Mouse (Mus musculus): ENCODE results near the gene Trap1. TPM values are rescaled to one million over a fixed set of nuclear protein-coding genes. Genes with fewer than 3 reads are reported as not detected.
"Not testable (repeated sequence)": the region's sequence is repeated elsewhere in the genome, so short reads cannot be mapped to it uniquely, and the experiment has no call there.

Trap1 gene
- 10 to 100 TPM; 72.4 to 73.2 TPM for total RNA-seq (2021)

DNA sequence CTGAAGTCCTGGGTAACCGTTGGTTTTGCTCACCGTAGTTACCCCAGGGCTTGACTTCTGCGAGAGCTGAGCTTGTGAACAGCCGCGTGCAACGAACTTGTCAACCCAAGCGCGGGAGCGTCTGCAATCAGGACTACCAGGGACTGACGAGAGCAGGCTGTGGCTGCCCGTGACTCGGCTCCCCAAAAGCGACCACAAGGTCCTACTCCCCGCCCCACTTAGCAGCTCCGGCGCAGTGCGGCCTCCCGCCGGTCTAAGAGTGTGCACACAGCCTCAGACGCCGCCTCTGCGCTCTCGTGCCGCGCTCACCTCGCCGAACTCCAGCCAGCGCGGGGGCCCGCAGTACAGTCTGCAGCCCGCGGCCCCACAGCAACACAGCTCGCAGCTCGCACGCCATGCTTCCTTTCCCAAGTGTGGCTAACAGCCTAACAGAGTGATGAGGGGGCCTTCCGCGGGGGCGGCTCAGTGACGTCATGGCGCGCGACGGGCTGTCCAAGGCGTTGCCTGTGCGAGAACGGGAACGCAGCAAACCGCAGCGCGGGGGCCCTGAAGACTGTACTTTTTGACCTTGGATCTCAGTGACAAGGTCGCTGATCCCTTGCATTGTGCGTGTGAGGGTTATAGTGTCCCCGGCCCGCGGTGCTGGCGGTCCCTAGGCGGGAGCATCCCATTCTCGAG lies at the start of gene Trap1:
Gene Trap1 (minus strand): TSS at position 444 of the 678 bp plus-strand sequence.
- DNase-seq: peak; percentile 94 to 95

DNA sequence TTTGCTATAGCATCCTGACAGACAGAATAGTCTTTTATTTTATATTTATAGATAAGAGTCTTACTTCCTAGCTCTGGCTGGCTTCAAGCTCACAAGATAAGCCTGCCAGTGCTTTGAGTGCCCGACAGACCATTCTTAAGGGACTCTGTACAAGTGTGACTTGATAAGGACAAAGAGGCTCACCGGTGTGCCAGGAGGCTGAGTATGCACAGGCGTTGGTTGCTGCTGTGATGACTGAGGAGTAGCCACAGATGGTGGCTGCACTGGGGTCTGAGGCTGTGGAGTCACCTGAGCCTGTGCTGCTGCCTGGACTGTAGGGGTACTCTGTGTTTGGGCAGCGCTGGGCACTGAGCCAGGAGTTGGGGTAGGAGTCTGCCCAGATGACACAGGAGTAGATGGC lies 39.4 kb upstream of the Trap1 start:
- no peak for DNase-seq

DNA sequence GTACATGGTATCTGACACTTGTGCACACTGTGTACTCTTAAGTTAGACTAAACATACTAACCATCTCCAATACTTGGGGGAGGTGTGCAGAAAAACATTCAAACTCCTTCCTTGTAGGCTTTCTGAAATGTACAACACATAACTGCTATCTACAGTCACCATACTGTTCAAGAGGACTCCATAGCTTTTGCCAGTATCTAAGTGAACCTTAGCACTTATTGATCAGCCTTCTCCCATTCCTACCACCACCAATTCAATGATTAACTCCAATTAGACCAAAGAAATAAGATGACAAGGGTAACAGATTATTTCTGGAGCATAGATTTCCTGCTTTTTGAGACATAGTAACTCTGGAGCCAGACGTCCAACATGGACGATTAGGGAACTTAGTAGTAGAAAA lies 22.7 kb upstream of the Trap1 start:
- DNase-seq: no peak

DNA sequence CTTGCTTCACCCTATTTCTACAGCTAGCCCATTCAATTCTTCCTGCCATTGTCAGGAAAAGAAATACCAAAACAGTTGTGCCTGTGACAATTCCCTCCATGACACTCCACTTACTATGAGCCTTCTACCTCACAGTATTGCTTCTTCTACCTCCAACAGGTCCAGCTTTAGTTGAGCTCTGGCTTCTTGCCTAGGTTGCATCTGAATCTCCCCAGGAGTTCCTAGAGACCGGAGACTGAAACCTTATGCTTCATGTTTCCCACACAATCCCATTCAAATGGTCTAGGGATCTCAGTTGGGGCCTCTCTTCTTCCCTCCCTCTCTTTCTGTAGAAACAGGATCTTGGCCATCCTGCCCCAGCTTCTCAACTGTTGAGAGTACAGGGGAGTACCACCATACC lies 19.9 kb upstream of the Trap1 start:
- no peak for DNase-seq

DNA sequence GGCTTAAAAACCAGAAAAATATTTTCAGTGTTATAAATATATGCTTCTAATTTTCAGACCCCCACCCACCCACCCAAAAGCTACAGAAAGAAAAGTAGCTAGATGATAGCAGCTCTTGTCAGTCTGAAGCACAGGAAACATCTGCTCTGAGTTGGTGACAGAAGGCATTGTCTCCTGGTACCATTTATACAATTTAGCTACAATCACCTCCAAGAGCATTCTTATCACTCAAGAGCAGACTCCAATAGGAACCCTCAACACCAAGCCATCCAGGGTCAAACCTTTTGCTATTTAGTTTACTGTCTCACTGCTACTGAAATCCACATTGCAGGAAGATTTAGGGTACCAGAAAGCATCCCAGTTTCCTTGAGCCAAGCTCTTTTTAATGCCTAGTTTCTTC lies 19.3 kb upstream of the Trap1 start:
- no peak for DNase-seq

DNA sequence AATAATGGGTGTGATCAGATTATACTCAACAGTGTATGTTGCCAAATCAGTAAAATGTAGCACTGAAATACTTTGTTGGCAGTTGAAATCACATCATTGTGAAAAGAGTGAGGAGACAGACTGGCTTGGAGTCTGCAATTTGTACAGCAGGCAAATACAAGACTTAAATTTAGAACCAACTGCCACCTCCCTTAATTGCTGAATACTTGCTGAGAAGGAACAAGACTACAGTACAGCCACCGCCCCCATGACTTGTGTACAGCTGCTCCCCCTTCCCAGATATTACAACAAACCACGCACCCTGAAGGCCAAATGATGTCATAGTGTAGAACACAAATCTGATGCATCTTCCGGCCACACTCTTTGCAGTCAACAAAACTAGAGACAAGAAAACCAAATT lies 18.5 kb upstream of the Trap1 start:
- peak; percentile 25 to 35 for DNase-seq

DNA sequence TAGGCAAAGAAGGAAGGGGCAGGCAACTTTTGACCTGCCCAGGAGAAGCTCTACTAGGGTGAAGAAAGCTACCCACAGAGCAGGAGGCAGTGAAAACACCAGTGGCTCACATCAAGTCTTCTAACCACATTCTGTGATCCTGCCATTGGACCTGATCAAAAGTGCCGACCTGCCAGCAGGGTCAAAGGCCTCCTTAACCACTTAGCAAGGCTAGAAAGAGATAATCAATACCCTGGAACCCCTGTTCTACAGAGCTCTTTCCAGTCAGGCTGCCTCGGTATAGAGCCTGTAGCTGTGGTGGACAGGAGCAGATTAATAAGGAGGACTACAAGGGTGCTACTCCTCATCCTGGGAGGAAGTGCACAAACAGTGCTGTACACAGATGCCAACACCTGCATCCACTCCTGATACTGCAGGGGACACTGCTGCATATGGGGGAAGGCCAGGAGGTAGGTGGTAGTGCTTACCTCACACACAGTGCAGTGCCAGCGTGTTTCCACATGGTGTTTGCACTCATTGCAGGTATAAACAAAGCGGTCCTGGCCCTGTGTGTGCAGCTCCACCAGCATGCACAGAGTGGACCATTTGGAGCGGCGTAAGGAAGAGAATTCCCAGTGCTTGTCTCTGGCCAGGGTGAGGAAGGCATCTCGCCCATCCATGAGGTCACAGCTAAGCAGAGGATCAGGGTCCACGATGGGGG lies 9.7 kb upstream of the Trap1 start:
- no peak for DNase-seq

DNA sequence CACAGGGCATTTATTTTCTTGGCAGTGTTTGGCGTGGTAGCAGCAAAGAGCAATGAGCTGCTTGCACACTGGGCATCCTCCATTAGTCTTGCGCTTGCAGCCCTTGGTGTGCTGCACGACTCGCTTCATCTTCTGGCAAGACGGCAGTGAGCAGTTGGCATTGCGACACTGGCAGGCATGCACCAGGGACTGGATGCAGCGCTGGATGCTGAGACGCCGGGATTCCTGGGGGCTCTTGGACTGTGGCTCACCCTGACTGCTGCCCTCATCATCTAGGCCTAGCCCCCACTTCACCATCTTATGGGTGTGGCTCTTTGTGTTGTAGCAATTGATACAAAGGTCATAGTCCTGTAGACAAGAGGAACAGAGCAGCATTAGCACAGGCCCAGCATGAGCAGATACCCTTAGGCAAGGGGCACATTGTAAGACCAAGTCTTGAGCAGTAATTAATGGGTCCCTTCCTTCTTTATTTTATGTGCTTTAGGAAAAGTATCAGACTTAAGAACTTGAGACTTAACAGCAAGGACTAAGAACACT lies 8.3 kb upstream of the Trap1 start:
- DNase-seq: no peak

DNA sequence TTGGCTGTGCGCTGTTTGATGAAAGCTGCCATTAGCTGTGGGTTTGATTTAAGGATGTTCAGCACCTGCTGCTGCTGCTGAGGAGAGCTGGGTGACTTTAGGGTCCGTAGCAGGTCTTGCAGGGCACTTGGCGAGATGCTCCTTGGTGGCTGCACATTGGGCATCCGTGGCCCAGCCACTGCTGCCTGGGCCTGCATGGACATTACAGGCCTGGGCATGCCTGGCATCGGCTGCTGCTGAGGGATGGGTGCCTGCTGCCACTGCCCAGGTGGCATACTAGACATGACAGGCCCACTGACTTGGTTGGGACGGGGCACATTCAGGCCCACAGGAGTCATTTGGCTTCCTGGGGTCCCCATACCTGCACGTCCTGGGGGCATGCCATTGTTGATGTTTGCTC lies 7.4 kb upstream of the Trap1 start:
- no peak for DNase-seq

DNA sequence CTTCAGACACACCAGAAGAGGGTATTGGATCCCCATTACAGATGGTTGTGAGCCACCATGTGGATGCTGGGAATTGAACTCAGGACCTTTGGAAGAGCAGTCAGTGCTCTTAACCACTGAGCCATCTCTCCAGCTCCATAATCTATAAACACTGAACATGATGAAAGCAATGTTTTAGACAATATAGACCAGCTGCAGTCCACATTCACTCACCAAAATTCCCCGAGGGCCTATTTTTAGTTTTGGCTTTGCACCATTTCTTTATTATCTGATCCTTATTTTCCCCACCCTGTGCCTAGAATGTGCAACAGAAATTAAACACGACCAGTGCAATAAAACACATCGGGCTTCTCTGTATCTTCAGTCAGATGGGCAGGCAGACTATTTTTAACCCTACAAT lies 2.8 kb upstream of the Trap1 start:
- DNase-seq: not testable (repeated sequence)

DNA sequence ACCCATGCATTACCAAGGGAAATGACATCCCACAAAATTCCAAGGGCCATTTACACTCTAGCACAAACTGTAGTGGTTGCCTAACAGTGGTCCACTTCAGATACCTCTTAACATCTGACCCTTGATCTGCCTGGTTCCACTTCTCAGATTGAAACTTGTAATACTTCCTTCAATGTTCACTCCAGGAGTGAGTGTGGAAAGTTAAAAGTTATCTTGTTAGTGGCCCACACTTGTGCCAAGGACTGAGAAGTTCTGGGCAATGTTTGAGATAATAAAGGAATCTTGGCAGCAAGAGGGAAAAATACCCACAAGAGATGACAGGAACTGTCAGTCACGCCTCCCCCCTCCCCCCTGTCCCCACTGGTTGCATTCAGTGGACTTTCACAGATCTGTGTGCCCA lies 2.0 kb upstream of the Trap1 start:
- no peak for DNase-seq

DNA sequence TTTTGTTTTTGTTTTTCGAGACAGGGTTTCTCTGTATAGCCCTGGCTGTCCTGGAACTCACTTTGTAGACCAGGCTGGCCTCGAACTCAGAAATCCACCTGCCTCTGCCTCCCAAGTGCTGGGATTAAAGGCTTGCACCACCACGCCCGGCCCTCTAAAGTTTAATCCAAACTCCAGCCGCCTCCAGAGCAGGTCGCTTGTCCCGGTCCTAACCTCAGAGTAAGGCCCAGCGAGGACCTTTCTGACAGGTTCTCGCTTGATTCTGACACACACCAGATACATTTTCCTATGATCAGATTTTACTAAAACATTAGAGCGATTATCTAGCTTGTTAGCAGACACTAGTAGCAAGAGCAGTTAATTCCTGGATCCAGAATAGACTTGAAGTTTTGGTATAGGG lies 675 bp upstream of the Trap1 start:
- not testable (repeated sequence) for DNase-seq

DNA sequence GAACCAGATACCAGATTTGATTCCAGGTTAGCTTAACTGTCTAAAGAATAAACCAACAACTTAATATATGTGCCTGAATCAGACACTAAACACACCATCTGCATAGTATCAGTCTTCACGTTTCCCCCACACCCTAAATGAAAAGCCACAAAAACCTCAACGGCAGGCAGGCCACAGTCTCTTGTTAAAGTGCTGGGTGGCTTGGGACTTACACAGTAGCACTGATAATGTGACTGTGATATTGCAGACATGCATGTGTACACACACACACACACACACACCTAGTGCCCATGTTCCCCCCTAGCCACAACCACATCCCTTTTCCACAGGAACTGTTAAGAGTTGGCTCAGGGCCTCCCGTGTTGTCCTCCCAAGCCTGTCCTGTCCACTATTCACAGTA lies 2.8 kb downstream of the Trap1 start:
- no peak for DNase-seq

DNA sequence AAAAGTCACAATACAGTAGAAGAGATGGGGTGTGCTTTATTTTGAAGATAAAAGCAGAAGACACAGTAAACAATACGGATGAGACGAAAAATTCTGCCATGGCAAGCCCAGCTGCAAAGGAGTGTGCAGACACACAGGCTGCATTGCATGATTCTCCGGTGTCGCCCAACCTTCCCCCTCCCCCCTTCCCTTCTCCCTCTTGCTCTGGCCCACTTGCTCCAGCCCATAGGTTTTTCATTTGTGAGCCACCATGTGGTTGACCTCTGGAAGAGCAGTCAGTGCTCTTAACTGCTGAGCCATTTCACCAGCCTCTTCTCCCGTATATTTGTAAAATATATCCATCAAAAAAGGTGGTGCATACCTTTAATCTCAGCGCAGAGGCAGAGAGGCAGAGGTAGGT lies 3.3 kb downstream of the Trap1 start:
- no peak for DNase-seq

DNA sequence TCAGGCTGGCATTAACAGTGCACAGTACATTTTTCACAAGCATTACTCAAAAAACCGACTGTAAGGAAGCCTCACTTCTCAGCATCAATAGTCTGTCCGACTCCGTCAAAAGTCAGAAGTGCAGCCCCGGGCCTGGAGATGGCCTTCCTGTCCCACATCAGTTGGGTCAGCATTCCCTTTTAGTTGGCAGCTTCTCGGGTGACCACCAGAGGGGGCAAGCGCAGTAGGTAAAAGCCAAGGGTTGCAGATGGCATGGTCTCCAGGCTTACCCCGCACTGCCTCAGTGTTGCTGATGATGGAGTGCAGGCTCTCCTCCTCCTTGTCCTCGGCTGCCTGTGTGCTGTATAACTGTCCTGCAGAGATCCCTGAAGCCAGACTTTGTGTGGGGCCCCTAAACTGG lies 9.0 kb downstream of the Trap1 start:
- peak in 1 of 2 experiments; percentile 50 for DNase-seq

DNA sequence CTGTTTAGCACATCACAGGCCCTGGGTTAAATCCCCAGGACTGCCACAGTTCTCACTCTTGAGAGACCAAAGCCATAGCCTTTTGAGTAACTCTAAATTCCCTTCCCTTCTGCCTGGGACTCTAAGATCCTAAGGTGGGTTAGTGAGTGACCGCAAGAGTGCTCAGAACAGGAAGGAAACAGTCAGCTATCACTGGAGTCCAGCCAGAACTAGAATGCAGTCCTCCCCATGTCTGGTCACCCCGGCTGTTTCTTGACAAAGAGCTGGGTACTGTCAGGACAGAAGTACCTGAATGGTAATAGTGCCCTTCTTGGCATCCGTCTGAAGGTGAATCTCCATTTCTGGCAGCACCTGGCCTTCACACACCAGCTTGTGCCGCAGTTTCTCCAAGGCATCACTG lies 12.7 kb downstream of the Trap1 start:
- DNase-seq: no peak

DNA sequence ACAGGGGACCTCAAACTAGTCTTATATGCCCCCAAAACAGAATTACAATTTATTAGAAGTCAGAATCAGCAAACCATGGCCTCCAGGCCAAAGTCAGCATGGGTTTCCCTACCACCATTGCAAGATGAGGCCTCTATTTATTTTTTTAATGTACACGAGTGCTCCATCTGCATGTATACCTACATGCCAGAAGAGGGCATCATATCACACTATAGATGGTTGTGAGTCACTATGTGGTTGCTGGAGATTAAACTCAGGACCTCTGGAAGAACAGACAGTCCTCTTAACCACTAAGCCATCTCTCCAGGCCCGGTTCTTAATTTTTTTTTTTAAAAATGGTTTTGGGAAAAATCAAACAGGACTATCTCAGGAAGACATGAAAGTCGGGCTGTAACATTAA lies 23.8 kb downstream of the Trap1 start:
- DNase-seq: no peak

DNA sequence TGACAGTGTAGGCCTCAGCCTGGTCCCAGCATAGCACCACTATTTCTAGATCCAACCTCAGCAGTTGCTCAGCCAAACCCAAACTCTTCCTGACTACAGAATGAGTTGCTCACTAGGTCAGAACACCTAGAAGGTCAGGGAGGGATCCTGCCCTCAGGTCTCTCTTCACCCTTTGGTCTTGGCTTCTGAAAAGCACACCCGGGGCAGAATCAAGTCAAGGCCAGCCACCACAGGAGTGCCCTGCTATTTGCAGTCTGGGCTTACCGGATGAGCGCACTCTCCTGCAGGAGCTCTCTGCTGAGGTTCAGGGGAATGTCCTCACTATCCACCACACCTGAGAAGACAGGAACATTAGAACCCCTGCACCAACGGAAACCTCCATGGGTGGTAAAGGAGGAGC lies 25.0 kb downstream of the Trap1 start:
- DNase-seq: no peak

DNA sequence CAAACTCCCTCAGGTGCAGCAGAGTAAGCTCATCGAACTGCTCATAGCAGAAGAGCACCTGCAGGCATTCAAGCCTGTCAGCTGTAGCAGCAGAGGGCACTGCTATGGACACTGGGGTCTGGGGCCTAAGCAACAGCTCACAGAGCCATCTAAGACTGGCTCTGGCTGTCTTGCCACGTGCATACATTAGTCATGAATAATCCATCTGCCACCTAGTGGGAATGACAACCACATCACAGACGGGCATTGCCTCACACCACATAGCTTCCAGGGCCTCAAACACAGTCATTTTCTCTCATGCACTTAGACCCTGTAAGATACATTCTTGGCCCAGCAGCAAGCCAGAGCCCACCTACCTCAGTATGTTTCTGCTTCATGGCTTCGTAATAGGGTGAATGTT lies 32.1 kb downstream of the Trap1 start:
- no peak for DNase-seq

DNA sequence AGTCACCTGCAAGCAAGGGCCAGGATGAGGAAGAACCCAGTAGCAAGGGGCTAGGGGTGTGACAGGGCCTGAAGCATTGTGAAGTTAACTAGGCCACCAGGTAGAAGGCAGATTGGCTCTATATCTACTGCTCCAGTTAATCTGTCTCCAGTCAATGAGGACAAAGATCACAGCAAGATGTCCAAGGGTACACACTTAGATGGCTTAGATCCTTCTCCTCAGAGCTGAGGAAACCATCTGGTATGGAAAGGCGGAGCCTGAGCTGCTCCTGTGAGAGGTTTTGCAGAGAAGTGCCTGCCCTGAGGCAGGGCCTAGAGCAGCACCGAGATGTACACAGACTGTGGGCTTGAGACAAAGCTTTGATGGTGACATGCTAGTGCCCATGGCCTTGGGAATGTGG lies 33.5 kb downstream of the Trap1 start:
- no peak for DNase-seq

DNA sequence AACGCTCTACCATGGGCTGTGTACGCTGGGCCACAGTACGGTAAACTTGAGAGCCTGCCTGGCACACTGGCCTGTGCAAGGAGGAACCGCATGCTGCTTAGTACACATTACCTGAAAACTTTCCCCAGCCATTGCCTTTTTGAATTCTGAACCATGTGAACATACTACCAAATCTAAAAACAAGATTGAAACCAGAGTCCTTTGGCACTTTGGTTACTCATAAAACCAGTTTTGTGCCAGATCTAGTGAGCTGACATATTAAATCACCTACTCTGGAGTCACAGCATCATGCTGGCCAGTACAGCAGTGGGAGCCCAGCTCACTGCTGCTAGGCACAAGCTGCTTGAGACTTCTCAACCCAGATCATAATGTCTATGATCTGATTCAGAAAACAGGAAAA lies 36.0 kb downstream of the Trap1 start:
- no peak for DNase-seq

DNA sequence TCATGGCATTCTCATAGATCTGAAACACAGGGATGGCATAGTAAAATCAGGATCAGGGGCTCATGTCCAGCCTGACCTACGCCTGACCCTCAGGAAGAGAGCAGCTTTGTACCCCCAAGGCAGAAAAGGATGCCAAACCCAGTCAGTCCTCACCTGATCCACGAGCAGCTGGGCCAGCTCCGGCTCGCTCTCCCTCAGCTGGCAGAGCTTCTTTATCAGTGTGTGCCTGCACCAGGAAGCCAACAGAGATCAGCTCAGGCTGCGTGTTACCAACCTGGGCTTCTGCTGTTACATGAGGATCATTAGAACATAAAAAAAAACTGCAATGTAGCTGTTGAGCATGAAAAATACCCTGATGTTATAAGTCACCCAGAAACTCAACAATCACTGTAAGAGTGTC lies 37.4 kb downstream of the Trap1 start:
- DNase-seq: no peak

DNA sequence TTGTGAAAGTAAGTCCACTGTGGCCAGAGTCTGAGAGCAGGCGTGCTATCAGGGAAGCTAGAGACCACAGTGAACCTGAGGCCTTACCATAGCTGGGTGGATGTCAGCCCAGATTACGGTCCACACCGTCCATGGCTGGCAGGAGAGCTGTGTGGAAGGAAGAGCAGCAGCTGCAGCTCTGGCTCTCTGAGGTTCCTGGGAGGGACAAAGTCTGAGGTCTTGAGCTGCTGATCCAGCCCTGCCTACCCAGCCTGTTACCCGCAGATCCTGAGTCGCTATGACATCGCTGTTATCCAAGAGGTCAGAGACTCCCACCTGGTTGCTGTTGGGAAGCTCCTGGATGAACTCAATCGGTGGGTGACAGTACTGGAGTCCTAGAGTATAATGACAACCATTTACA lies 39.9 kb downstream of the Trap1 start:
- no peak for DNase-seq

DNA sequence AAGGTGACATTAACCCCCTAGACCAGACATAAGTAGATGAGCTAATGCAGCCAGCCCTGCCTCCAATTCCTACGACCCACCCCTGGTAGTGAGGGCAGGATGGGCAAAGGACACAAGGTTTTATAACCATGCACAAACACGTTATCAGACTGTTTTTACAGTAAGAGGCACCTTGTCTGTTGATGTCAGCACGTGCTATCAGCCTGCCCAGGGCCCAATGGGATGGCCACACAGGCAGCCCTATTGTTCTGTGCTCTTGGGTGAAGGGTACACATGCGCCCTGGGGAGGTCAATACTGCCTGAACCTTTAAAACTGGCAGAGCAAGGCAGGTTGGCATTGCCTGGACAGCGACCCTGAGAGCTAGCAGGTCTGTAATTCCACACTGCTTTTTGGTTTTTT lies 40.8 kb downstream of the Trap1 start, which contains the start of gene Dnase1:
Gene Dnase1 (plus strand): TSS at position 136 of the 400 bp plus-strand sequence.
- no peak for DNase-seq
